Mouse (Mus musculus) adipose tissue, adult 10 weeks (tissue): ENCODE data around the gene Dcaf12l1. TPM values are rescaled to one million over a fixed set of nuclear protein-coding genes. Genes with fewer than 3 reads are reported as not detected.

Source experiments
- polyA plus RNA-seq: library from polyadenylated mRNA; stranded (reverse); fragments of 350-450 nt; fragmentation: Illumina TruSeq; extraction: RNeasy Lipid Tissue Mini Kit (QIAGEN cat#74804); gene quantifications from one replicate; pipeline ENCODE4 v1.2.3, GENCODE M21; 2014; ENCODE audit warnings: low read depth, low replicate concordance

Dcaf12l1 gene
- 2.0 TPM for polyA plus RNA-seq

DNA sequence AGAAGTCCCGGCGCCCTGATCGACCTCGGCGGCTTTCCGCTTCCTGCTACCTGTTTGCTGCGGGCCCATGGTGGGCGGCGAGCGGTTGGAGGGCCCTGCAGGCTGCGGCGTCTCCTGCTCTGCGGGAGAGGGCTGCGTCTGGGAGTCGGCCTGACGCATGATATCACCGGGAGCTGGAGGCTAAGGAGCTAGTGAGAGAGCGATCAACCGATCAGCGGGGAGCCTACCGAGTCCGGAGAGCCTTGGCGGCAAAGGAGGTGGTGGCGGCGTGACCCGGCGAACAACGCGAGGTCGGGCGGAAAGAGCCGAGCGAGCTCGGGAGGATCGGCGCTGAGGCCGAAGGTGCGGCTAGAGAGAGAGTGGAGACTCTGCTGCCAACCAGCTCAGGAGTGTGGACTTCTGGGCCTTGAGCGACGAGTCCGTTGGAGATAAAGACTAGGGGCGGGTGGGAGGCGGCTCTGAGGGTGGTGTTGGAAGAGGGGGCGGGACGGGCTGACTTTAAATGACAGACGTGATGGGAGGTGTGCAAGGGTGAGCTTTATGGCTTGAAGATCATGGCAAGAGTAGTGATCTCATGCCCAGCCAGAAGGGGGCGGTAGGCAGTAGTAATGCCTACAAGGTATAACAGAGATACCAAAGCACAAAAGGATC, at the start of gene Dcaf12l1:
Gene Dcaf12l1, minus strand, starts transcription at position 437 of the 651 bp plus-strand sequence.

